Mouse (Mus musculus): ENCODE data around the gene Aqp2.

DNA sequence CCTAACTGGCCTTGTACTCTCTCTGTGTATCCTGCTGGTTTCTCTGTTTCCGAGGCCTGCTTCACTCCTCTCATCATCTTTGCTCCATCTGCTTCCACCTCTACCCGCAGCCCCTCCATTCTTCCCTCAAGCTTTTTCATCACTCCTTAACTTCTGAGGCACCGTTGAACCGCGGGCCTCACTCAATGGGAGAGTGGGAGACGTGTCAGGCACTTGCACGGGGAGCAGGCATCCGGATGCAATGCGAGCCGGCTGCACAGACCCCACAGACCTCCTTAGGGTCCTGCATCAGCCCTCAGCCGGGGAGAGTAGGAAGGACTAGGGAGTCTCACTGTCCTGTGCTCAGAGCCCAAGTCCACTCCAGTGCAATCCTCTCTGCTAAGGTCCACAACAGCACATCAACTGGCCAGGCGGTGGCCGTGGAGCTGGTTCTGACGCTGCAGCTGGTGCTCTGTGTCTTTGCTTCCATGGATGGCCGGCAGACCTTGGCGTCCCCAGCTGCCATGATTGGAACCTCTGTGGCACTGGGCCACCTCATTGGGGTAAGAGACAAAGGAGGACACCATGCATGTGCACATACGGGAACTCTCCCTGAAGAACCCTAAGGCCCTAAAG is 23.5 kb downstream of the Aqp2 start:
- TF ChIP-seq POLR2A (IDR thresholded peaks at IDR 0.05; ENCODE audit: borderline replicate concordance, extremely low read depth, insufficient read depth, insufficient read length, poor library complexity, severe bottlenecking) (no peak), CTCF (IDR thresholded peaks at IDR 0.05; ENCODE audit: borderline replicate concordance, extremely low read depth, insufficient read depth, insufficient read length) (no peak)

All from brain, embryonic 14.5 days (tissue).